Mouse (Mus musculus) adrenal gland, postnatal 14 days (tissue): ENCODE measurements around the gene Trappc10. TPM values are rescaled to one million over a fixed set of nuclear protein-coding genes. Genes with fewer than 3 reads are reported as not detected.

ENCODE experiments used
- DNase-seq: peaks from one replicate; pipeline ENCODE4 v3.0.0; 2021; ENCODE audit warnings: mixed read lengths
- total RNA-seq: library from RNA; stranded (reverse); gene quantifications from 2 replicates; pipeline ENCODE4 v1.2.3, GENCODE M21; 2021

The Trappc10 gene
- total RNA-seq, 1 experiment from 2014 or later, result 47.2 TPM

DNA sequence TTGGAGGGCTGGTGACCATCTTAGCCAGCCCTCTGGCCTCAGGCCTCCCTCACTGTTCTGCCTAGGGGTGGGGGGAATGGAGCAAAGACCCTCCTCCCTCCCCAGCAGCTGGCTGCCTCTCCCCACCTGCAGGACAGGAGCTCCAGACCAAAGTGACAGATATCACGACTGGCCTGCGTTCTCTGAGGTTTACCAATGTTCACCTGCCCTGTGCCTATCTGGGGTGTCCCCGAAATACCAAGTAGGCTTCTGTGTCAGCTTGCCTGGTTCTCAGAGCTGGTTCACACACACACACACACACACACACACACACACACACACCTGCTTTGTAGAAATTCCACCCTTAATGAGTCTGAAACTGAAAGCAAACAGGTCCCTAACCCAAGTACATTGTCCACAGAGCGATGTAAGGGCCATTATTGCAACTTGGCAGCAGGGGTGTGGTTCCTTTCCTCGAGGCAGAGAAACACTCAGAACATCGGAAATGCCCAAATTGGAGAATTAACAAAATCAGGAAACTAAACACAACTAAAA lies 13.8 kb upstream of the Trappc10 start:
- no peak for DNase-seq

DNA sequence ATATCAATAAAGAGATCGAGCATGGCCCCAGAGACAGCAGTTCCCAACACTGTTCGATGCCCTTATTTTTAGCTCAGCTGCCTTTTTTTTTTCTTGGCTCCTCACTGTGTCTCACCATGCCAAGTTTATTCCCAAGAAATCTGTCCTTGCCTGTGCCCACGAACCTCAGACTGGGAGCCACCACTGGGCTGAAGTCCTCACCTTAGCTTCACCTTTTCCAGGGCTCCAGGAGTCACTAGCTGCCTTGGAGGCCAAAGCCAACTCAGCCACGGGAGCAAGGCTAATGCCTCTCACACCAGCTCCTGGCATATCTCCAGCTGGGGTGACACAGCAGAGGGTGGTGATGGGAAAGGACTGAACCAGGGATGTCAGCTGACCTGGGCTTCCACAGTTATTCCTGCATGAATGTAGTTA lies 11.2 kb upstream of the Trappc10 start:
- peak; percentile 91 for DNase-seq

DNA sequence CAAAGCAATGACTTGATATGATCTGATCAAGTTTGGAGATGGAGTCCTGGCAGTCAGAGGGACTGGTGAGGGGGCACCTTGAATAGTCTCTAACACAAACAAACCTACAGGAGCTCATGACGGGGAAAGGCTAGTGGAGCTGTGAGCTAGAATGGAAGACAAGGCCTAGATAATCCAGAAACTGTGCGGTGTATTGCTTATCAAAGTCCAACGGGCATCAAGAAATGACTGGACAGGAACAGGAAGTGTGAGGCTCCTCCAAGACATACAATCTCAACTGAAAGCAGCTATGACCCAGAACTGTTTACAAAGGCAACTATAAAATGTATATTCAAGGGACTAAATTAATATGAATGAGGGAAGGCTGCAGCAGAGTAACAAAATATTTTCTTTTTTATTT lies 2.8 kb upstream of the Trappc10 start:
- no peak for DNase-seq

DNA sequence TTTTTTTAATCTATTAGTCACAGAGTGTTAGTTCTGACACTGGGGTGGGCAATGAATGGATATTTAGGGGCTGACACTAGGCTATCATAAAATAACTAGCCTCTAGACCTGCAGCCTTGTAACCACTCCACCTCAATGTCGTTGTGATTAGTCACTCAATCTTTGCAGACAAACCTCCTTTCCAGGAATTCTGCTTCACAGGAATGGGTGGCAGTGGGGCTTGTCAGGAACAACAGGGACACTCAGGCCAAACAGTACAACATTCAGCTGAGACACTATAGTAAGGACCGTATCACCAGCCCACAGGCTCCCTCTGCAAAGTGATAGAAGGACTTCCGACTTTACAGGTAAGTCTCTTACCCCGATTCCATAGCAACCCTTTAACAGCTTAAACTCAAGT lies 2.3 kb upstream of the Trappc10 start:
- DNase-seq, result no peak

DNA sequence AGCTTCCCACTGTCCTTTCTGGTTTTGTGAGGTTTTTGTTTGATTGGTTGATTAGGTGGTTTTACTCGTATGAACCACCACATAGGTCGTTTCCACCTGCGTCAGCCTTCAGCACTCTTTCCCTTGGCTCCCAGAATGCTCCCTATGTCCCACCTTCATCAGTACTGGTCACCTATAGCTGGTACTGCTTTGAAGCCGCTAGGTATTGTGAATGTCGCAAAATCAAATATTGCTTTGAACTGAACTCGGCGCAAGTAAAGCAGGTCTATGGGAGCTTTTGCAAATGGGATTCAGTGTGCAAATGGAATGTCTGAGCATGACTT lies 745 bp upstream of the Trappc10 start:
- DNase-seq, result no peak

DNA sequence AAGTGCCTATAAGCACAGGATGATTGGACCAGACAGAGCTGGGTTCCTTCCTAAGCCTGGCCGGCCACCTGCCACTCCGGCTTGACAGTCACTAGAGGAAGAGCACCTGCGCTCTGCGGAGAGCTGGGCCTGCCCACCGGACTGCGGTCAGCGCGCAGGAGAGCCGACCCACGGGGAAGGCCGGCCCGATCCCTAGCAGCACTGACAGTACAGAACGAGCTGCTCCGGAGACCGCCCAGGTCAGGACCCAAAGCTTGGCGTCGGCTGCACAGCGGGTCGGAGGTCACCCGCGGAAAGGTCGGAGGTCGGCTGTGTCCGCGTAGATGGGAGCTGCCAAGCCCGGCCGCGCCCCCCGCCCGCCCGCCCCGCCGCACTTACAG lies 393 bp downstream of the Trappc10 start:
- peak; percentile 62 for DNase-seq

DNA sequence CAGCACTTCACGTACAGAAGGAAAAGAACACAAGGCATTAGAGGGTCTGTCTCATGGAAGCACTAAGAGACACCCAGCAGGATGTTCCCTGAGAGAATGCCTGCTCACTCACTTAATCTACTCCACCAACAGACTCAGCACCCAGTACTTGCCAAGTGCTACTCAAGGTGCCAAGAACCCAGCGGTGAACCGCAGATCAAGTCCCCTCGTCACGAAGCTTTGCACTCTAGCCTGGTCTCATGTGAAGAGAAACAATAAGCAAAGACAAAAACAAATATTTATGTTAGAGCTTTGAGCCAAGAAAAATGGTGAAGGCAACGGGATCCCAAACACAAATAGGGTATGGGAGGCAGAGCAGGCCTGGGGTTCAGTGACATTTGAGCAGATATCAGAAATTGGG lies 5.5 kb downstream of the Trappc10 start:
- no peak for DNase-seq

DNA sequence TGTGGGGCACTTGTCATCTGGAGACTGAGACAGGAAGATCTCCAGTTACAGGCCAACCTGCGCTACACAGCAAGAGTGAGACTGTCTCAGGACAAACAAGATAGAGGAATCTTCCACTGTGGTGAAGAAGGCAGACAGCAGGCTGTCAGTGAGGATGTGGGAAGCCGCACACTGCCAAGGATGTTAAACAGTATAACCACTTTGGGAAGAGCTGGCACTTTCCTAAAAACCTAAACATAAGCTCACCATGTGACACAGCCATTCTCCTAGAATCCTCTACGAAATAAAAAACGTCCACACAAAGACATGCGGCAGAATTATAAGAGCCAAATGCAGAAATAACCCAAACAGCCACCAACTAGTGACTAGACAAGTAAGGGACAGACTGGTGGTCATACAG lies 6.1 kb downstream of the Trappc10 start:
- DNase-seq, result no peak

DNA sequence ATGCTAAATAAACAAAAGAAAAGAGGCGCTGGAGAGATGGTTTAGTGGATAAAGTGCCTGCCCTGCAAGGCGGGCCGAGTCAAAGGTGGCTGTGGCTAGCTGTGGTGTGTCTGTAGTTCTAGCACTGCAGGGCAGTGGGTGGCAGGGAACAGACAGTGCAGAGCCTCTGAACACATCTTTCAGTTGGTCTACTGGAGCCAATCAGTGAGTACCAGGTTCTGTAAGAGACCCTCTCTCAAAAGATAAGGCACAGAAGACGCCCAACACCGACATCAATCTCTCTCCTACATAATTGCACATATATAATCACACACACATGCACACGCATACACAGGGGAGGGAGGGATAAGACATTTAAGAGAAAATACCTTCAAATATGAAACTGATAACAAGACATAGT lies 6.6 kb downstream of the Trappc10 start:
- no peak for DNase-seq

DNA sequence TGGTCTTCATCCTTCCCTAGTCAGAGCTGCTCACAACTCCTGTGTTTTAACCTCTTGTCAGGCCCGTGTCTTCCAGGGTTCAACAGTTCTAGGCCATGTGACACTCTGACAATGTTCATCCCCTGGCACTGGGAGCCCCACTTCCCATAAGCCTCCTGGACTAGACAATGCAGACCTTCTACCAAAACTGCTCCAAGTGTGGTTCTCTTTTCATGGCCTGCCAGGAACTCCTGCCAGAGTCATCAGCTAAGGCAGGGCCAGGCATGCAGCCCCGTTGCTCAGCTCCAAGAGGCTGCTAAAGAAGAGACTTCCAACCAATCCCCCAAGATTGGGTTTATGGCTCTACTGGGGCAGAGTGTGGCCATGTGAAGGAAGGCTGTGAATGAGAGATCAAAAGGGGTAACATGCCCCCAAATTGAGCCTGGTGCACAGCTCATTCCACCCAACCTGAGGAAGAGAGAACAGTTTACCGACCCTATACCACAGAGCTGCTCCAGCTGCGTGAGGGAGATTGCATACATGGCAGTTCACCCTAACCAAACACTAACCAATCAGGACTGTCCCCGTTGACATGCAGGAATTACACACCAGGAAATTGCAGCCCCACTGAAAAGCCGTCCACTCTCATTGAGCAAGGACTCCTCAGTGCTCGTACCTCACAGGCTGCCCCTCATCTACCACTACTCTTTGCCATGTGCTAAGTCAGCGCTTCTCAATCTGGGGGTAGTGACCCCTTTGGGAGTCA lies 7.4 kb downstream of the Trappc10 start:
- no peak for DNase-seq

DNA sequence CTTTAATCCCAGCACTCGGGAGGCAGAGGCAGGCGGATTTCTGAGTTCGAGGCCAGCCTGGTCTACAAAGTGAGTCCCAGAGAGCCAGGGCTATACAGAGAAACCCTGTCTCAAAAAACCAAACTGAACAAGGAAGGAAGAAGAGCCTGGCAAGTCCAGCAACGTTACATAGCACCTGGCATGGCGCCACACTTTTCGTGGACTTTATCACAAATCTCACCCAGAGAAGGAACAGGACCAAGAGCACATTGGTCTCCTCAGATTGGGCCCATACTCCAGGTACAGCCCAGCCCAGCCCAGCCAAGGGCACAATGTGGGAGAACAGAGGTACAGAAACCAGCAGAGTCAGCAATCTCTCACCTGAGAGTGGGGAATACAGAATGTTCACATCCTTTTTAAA lies 10.7 kb downstream of the Trappc10 start:
- no peak for DNase-seq

DNA sequence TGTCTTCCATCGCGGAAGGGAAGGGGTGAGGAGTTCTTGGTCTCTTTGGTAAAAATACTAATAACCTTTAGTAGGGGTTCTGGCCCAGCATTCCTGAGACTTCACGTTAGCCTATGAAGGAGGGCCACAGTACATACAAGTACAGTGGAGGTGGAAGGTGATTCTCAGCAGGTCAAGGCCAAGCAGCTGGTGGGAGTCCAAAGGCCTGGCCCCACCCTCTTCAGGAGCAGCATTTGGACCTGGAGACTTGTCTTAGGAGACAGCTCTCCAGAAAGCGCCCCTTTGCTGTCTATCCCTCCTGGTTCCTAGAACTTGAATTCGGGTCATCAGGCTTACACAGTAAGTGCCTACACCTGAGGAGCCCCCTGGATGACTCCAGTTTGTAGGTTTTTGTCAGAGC lies 11.3 kb downstream of the Trappc10 start:
- DNase-seq, result no peak

DNA sequence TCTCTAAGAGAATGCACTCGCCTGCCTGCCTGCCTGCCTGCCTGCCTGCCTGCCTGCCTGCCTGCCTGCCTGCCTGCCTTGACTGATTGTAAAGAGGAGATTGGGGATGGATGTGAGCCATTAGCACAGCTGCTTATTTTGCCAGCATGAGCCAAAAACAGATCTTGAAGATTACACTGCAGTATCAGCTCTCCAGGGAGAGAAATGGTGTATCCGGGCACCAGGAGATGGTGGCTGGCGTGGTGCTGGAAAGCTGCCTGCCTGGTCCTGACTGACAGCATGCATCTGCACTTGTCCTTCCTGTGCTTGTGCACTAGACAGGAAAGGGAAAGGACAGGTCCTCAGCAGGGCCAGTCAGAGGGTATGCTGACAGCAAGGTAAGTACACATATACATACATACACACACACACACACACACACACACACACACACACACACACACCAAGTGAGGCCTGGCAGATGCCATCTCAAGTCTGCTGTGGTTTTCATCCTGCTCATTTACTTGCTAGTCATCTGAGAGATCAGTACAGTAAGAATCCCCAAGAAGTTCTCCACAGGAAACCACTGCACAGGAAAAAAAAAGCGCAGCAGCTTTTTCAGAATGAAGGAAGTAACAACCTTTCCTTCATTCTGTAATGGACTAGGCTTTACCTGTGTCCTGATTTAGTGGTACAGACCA lies 12.0 kb downstream of the Trappc10 start:
- DNase-seq, result no peak

DNA sequence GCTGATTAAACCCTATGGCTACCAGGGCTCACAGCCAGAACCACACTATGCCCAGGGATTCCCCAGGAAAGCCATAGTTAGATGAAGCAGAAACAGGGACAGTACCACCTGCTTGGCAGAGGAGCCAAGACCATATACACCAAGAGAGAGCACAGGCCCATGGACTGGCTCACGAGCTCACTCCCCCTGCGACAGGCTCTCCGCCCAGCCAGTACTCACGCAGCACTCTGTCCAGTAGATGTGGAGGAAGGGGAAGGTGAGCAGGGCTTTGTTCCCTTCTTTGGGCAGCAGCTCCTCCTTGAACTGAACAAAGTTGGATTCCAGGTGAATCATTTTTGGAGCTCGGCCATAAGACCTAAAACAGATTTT lies 15.9 kb downstream of the Trappc10 start:
- DNase-seq, result no peak

DNA sequence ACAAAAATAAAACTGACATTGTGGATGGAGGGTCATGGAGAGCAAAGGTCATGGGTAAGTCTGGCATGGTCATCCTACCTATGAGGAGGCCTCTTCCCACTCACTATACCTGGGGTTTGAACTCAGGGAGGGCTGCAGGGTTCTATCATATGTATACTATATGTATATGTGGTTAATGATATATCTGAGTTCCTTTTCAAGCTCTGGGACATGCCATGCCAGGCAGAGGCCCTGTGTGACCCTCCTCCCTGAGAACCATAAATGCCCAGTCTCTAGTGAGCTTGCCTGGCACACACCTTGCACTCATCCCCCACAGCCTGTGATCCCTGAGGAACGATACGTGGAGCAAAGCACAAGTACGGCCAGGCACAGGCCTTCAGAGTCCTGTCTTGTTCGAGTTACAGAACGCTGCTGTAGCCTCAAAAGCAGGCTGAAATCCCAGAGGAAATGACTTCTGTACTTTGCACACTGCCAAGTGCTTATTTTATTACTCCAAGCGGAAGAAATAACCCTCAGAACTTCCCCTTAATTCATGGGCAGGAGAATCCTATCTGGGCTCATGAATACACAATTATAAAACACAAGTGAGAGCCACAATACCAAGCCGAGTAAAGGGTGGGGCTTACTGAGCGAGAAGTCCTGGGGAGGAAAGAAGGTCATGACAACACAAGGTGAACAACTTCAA lies 16.4 kb downstream of the Trappc10 start:
- DNase-seq, result no peak

DNA sequence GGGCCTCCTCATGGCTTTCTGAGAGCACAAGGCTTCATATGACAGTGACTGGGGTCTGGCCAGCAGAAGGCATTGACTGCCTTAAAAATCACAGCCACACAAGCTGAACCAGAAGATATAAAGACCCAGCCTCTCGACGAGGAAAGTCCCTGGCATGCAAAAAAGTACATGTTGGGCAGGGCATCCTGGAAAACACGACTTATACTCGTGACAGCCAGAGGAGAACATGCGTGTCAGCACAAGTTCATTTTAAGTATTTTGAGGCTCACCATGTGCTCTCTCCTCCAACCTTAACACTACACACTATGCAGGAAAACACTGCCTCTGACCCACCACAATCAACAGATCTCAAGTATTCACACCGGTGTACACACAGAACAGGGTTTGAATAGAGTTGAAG lies 20.3 kb downstream of the Trappc10 start:
- DNase-seq, result no peak

DNA sequence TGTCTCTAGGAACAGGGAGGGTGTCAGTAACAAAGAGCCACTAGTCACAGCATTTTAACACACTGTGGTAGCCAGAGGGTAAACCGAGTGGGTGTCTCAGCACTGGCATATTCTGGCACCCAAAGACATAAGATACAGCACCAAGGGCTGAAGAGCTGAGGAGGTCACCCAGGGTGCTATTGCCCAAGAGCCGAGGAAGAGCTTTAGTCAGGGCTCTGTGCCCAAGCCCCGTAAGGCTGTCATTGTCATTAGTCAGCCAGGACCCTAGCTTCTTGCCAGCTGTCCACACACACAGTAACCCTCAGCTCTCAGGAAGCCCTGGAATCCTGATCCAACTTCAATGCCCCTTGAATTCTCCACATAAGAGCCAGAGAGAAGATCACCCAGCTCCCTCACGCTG lies 21.5 kb downstream of the Trappc10 start:
- DNase-seq, result peak; percentile 65

DNA sequence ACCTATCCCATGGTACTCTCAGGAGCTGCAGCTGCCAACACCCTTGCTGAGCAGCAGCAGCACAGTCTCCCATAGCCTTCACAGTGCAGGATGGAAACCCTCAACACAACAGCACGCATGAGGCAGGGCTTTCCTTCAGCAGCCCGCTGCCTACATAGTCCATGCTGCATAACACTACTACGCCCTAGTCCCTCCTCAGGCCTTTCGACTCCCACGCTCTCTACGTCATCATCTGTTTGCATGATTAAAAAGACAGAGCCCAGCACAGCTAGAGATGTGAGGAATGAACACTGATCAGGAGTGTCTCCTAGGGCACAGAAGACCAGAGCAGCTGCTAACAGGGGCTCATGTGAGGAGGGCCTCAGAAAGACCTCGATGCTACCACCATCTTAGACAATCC lies 23.1 kb downstream of the Trappc10 start:
- DNase-seq, result no peak

DNA sequence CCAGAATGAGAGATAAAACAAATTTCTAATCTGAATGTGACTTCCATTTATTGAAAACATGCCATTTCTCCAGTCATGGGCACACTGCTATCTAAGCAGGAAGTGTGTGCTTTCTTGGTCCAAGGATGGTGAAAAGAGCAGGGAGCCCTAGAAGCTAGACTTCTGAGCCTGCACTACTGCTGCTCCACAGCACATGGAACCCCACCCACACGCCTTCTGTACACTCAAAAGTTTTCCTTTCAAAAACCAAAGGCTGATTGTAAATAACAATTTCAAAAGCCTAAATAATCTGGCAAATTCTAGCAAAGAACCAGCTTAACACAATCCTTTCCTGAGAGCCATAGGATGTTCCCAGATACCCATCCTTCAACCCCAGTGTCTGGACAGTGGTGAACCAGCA lies 24.9 kb downstream of the Trappc10 start:
- no peak for DNase-seq

DNA sequence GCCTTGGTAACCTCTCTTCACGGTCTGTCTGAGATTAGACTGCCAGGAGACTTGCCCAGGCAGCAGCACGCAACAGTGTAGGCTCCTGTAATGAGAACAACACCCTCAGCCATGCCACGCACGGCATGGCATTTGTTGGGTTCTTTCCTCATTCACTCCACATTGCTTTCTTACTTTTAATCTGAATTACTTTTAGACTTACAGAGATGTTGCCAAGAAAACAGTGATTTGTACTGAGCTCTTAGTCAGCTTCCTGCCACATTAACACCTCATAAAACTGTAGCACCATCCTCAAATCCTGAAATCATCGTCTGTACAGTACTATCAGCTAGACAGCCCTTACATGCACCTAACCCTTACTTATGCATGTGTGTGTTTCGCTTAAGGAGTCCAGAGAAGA lies 25.9 kb downstream of the Trappc10 start:
- no peak for DNase-seq

DNA sequence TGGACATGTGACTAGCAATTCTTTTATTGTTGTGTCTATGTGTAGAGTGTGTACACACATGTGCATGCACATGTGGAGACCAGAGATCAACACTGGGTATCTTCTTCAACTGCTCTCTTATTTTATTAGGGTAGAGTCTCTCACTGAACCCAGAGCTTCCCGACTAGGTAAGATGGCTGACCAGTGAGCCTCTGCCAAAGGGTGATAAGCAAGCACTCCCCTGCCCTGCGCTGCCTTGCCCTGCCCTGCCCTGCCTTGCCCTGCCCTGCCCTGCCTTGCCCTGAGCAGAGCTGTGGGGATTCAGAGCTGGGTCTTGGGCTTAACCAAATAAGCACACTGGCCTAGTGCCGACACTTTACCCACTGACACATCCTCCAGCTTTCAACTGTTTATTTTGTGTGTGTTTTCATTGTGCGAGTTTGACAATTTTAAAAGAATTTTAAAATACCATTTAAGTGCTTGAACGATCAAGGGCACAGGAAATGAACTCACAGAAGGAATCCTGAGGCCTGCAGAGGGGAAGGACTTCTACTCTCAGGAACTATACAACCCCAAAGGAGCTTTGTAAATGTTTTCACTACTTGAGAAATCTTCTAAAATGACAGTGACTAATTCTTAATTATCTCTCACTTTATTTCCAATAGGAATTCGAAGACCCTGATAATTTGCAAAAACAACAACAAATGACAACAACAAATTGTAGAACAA lies 27.9 kb downstream of the Trappc10 start:
- no peak for DNase-seq

DNA sequence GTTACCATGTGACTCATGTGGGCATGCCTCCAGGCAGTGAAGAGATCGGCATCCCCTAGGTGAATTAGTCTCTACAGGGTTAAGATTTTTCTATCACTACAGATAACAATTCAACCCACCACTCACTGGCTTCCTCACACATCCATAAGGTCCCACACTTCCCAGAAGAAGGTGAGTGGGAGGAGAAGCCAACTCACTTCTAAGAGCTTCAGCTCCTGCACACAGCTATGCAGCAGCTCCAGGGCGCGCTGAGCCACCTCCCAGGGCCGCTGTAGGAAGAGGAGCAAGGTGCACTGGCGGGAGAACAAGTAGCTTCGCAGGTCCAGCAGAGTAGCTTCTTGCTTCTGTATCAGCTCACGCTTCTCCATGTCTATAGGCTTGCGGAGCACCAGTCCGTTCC lies 30.1 kb downstream of the Trappc10 start:
- DNase-seq, result no peak

DNA sequence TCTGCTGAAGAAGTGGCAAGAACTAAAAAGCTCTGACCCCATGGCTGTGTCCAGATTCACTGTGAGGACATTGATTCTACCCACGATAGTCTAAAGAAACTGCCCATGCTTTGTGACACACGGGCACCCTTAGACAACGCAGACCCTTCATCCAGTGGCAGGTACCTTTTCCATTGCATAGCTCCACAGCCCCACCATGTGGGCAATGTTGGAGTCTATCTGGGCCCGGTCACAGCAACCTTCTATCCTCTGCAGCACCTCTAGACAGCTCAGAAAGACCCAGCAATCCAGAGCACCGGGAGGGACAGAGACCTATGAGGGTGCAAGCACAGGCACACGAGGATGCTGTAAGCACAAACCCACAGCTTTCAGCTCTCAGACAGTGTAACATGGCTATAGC lies 33.1 kb downstream of the Trappc10 start:
- no peak for DNase-seq
